Mouse (Mus musculus) embryonic facial prominence, embryonic 15.5 days (tissue): ENCODE data around the gene Ilvbl. TPM values are rescaled to one million over a fixed set of nuclear protein-coding genes. Genes with fewer than 3 reads are reported as not detected.

Source experiments
- ATAC-seq: fragments of 200-750 bp; cut with Nextera tagmentation; 2 replicates; pipeline ENCODE4 v1.8.0; 2017; ENCODE audit warnings: low read depth, moderate TSS enrichment; ENCODE audit not compliant: insufficient number of reproducible peaks, low FRiP score, low TSS enrichment
- H3K27ac ChIP-seq: fragments of 300-500 bp; sonication (generic); replicated peaks from 2 replicates; pipeline ENCODE4 v1.5.1; 2015; ENCODE audit warnings: mild to moderate bottlenecking, inconsistent platforms
- H3K27me3 ChIP-seq: fragments of 300-500 bp; sonication (generic); 2 replicates; pipeline ENCODE4 v1.6.1; 2015; ENCODE audit warnings: inconsistent platforms
- H3K36me3 ChIP-seq: fragments of 300-500 bp; sonication (generic); 2 replicates; pipeline ENCODE4 v1.6.1; 2015; ENCODE audit warnings: mild to moderate bottlenecking, inconsistent platforms
- H3K4me1 ChIP-seq: fragments of 300-500 bp; sonication (generic); 2 replicates; pipeline ENCODE4 v1.6.1; 2015; ENCODE audit warnings: inconsistent platforms
- H3K4me2 ChIP-seq: fragments of 300-500 bp; sonication (generic); replicated peaks from 2 replicates; pipeline ENCODE4 v1.6.1; 2015; ENCODE audit warnings: mild to moderate bottlenecking, inconsistent platforms
- H3K4me3 ChIP-seq: fragments of 300-500 bp; sonication (generic); replicated peaks from 2 replicates; pipeline ENCODE4 v1.5.1; 2015; ENCODE audit warnings: mild to moderate bottlenecking, inconsistent platforms
- H3K9ac ChIP-seq: fragments of 300-500 bp; sonication (generic); 2 replicates; pipeline ENCODE4 v1.6.1; 2015; ENCODE audit warnings: inconsistent platforms
- H3K9me3 ChIP-seq: fragments of 300-500 bp; sonication (generic); replicated peaks from 2 replicates; pipeline ENCODE4 v1.6.1; 2016; ENCODE audit warnings: inconsistent platforms
- WGBS: fragments of 180-500 bp; shearing (Covaris S2); methylation state at CpG from one replicate; pipeline ENCODE4 v1.1.7; 2015; 5-methylcytosine and 5-hydroxymethylcytosine counted together
- polyA plus RNA-seq: library from polyadenylated mRNA; unstranded; fragments of >200 nt; fragmentation: Nextera tagmentation; extraction: Ambion mirVana; gene quantifications from 2 replicates; pipeline ENCODE4 v1.2.1, GENCODE M21; 2015

The Ilvbl gene
- polyA plus RNA-seq, 1 experiment from 2014 or later = 75.6 TPM

DNA sequence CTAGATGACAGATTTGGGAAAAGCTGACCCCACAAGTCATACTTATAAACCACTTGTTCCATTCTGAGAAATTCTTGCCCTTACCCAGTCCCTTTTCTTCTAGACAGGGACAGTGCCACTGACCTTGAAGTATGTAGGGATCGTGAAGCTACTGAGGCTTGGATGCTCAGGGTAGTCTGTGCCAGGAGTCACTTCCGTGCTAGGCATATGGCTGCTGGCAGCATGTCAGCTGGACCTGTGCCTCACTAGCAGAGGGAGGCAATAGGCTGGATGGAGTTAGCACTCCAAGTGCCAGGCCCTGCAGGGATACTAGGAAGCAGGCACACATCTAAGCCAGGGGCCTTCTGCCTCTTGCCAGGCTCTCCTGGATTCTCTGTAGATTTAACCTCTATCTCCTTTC is 1.5 kb downstream of the Ilvbl start:
- peak overlapping the region; percentile 98 for H3K27ac ChIP-seq
- 53% methylated on average over 2 of the region's 2 CpGs for WGBS
- no peak for ATAC-seq
- H3K36me3 ChIP-seq = peaks cover 39% of the 10 kb centered on the region
- peak overlapping the region; percentile 69 for H3K4me2 ChIP-seq
- peak overlapping the region; percentile 63 for H3K4me3 ChIP-seq
- peak overlapping the region; percentile 57; the same call in 1 of the 2 replicates for H3K9ac ChIP-seq
- H3K9me3 ChIP-seq = no peaks in the 10 kb centered on the region
- no peaks in the 10 kb centered on the region for H3K27me3 ChIP-seq
- H3K4me1 ChIP-seq = peaks cover 21% of the 10 kb centered on the region

DNA sequence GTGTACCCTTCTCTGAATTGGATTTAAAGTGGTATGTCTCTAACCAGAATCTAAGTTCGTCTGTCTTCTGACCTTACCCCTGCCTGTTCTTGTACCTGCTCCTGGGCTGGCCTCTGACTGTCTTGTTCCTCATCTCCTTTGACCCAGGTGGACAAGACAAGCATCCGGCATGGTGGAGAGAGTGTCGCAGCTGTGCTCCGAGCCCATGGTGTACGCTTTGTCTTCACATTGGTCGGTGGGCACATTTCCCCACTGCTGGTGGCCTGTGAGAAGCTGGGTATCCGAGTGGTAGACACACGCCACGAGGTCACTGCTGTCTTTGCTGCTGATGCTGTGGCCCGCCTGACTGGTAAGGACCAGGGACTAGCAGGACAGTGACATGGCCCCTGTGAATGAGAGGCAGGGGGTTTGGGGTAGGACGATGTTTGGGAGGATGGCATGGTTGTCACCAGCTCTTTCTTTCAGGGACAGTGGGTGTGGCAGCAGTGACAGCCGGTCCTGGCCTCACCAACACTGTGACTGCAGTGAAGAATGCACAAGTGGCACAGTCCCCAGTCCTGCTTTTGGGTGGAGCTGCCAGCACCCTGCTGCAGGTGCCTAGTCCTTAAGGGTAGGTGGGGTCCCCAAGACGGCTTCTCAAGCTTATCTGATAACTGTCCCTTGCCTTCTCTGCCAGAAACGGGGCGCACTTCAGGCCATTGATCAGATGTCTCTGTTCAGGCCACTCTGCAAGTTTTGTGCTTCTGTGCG is 2.5 kb downstream of the Ilvbl start:
- ATAC-seq = no peak
- H3K4me3 ChIP-seq = no peak overlapping the region
- no peak overlapping the region for H3K4me2 ChIP-seq
- no peaks in the 10 kb centered on the region for H3K9me3 ChIP-seq
- peaks cover 48% of the 10 kb centered on the region for H3K36me3 ChIP-seq
- H3K27me3 ChIP-seq = no peaks in the 10 kb centered on the region
- 92% methylated on average over 16 of the region's 16 CpGs for WGBS
- H3K9ac ChIP-seq = no peak overlapping the region
- peaks cover 20% of the 10 kb centered on the region for H3K4me1 ChIP-seq
- no peak overlapping the region for H3K27ac ChIP-seq

DNA sequence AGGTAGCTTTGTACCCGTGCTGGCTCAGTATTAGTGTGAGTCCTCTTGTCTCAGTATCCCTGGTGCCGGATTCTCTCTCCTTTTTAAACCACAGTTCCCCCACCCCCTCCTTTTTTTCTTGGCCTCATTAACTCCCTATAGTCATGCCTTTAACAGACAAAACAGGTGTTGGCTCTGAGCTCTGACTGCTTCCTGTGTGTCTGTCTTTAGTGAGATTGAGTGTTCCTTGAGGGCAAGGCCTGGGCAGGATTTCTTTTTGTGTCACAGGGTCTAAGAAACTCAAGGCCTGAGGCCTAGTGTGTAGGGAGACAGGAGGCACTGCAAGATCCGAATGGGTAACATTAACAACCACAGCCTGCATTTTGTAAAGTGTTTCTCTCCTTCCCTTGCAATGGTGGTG is 4.1 kb downstream of the Ilvbl start:
- Histone ChIP-seq H3K4me3 (no peak overlapping the region), H3K9me3 (no peaks in the 10 kb centered on the region), H3K27ac (no peak overlapping the region), H3K4me1 (peaks cover 17% of the 10 kb centered on the region), H3K36me3 (peaks cover 58% of the 10 kb centered on the region), H3K27me3 (no peaks in the 10 kb centered on the region), H3K4me2 (no peak overlapping the region), H3K9ac (no peak overlapping the region)
- no peak for ATAC-seq
- WGBS = 69% methylated on average over 3 of the region's 3 CpGs

DNA sequence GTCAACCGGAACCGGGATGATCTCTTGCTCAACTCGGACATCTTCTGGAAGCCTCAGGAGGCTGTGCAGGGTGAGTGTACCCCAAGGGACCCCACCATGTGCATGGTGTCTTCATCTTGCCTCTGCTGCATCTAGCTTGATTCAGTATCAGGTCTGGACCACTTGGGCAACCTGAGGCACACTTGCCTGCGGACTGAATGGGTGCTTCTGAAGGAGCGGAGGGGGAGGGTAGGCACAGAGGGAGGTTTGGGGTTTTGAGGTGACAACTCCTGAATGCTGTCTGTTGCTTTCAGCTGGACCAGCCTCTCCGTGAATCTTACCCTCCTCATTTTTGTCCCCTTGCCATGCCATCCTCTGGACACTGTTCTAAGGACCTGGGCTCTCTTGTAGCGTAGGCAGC is 7.0 kb downstream of the Ilvbl start:
- WGBS = 90% methylated on average over 7 of the region's 7 CpGs
- H3K36me3 ChIP-seq = peaks cover 85% of the 10 kb centered on the region
- H3K4me3 ChIP-seq = no peak overlapping the region
- no peak overlapping the region for H3K27ac ChIP-seq
- H3K4me1 ChIP-seq = peaks cover under 1% of the 10 kb centered on the region; the same call in 1 of the 2 replicates
- no peaks in the 10 kb centered on the region for H3K9me3 ChIP-seq
- no peaks in the 10 kb centered on the region for H3K27me3 ChIP-seq
- no peak overlapping the region for H3K9ac ChIP-seq
- no peak for ATAC-seq
- H3K4me2 ChIP-seq = no peak overlapping the region

DNA sequence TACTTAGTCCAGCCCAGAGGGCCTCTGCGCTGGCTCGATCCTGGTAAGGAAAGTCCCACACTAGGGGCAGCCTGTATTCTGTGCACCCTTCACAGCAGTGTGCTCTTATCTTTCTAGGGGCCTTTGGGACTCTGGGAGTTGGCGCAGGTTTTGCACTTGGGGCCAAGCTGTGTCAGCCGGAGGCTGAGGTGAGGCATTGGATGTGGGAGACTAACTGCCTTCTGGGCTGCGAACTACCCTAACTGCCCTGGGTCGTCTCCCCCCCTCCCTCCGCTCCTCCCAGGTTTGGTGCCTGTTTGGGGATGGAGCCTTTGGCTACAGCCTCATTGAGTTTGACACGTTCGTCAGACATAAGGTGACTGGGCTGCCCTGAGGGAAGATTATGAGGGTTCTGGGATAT is 9.2 kb downstream of the Ilvbl start:
- no peak for ATAC-seq
- H3K27me3 ChIP-seq = no peaks in the 10 kb centered on the region
- H3K9ac ChIP-seq = no peak overlapping the region
- no peak overlapping the region for H3K4me3 ChIP-seq
- WGBS = 57% methylated on average over 9 of the region's 9 CpGs
- no peaks in the 10 kb centered on the region for H3K4me1 ChIP-seq
- H3K4me2 ChIP-seq = no peak overlapping the region
- H3K36me3 ChIP-seq = peaks cover 89% of the 10 kb centered on the region
- no peaks in the 10 kb centered on the region for H3K9me3 ChIP-seq
- no peak overlapping the region for H3K27ac ChIP-seq

DNA sequence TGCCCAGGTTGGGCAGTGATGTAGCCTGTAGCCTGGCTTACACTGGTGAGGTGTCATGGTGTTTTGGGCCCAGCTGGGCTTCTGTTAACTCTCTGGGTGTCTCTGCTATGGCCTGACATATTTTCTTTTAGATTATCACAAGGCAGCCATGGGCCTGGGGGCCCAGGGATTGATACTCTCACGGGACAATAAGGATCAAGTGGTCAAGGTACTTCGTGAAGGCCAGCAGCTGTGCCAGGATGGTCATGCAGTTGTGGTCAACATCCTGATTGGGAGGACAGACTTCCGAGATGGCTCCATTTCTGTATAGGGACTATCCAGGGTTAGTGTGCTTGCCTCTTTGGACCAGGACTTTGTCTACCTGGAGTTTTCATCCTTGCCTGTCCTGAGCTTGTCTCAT is 9.8 kb downstream of the Ilvbl start:
- no peaks in the 10 kb centered on the region for H3K4me1 ChIP-seq
- H3K27ac ChIP-seq = no peak overlapping the region
- no peak overlapping the region for H3K4me3 ChIP-seq
- no peak for ATAC-seq
- H3K4me2 ChIP-seq = no peak overlapping the region
- 71% methylated on average over 3 of the region's 3 CpGs for WGBS
- no peaks in the 10 kb centered on the region for H3K27me3 ChIP-seq
- no peak overlapping the region for H3K9ac ChIP-seq
- no peaks in the 10 kb centered on the region for H3K9me3 ChIP-seq
- H3K36me3 ChIP-seq = peaks cover 89% of the 10 kb centered on the region

DNA sequence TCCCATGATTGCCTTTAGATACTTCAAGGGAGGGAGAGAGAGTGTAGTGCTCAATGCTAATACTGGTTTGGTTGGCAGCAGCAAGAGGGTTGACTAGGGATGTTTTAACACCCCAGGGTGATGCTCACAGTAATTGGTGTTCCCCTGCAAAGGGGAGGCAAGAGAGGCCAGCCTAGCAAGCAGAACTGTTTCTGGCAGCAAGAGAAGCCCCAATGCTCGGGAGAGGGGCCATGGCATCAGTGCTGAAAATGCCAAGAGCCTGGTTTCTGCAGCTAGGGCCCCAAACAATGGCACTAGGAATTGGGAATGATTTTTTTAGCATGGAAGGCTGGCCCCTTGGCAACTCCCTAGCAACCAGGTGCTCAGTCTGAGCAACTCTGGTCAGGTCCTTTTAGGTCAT is 10.8 kb downstream of the Ilvbl start:
- Histone ChIP-seq H3K9ac (no peak overlapping the region), H3K27me3 (no peaks in the 10 kb centered on the region), H3K27ac (no peak overlapping the region), H3K4me2 (no peak overlapping the region), H3K4me3 (no peak overlapping the region), H3K9me3 (no peaks in the 10 kb centered on the region), H3K36me3 (peaks cover 89% of the 10 kb centered on the region), H3K4me1 (peaks cover 4% of the 10 kb centered on the region)
- ATAC-seq = no peak
- WGBS = 77% methylated on average over 1 of the region's 1 CpGs

DNA sequence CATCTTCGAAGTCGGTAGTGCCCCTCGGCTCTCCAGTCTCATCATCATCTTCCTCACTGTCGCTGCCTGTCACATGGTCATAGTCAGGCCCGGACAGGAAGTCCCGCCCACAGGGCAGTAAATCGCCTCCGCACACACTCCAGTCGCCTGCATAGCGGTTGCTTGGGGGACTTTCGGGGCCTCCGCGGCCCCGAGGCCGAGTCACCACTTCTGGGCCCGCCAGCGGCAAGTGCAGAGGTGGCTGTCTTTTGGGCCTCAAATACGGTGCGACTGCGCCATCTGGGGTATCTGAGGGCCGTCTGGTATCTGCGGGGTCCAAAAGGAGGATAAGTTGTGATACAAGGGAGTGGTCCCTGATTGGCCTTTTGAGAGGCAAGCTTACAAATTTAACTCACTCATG is 11.5 kb downstream of the Ilvbl start:
- 87% methylated on average over 22 of the region's 22 CpGs for WGBS
- H3K27ac ChIP-seq = no peak overlapping the region
- H3K9me3 ChIP-seq = no peaks in the 10 kb centered on the region
- no peak for ATAC-seq
- H3K9ac ChIP-seq = no peak overlapping the region
- H3K4me1 ChIP-seq = peaks cover 10% of the 10 kb centered on the region
- no peak overlapping the region for H3K4me2 ChIP-seq
- H3K36me3 ChIP-seq = peaks cover 83% of the 10 kb centered on the region
- H3K27me3 ChIP-seq = no peaks in the 10 kb centered on the region
- no peak overlapping the region for H3K4me3 ChIP-seq

DNA sequence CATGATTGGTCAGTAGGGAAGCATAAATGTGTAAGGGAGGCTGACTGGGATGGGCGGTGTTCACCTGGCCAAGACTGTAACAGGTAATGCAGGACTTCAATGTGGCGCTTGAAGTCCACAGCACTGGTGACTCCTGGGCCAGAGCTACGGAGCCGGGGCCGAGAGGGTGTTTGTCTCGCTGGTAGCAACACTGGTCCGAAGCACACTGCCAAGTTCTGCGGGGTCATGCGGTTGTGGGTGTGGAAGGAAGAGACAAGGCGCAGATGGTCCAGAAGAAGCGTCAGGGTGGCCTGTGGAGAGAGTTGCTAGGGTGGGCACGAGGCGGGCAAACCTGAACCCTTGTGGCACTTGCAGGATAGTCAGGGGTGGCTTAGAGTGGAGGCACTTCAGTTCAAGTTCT is 11.9 kb downstream of the Ilvbl start:
- H3K36me3 ChIP-seq = peaks cover 79% of the 10 kb centered on the region
- no peak for ATAC-seq
- H3K27me3 ChIP-seq = no peaks in the 10 kb centered on the region
- peaks cover 13% of the 10 kb centered on the region for H3K4me1 ChIP-seq
- WGBS = 96% methylated on average over 13 of the region's 13 CpGs
- no peak overlapping the region for H3K9ac ChIP-seq
- H3K4me3 ChIP-seq = no peak overlapping the region
- no peak overlapping the region for H3K27ac ChIP-seq
- no peak overlapping the region for H3K4me2 ChIP-seq
- no peaks in the 10 kb centered on the region for H3K9me3 ChIP-seq

DNA sequence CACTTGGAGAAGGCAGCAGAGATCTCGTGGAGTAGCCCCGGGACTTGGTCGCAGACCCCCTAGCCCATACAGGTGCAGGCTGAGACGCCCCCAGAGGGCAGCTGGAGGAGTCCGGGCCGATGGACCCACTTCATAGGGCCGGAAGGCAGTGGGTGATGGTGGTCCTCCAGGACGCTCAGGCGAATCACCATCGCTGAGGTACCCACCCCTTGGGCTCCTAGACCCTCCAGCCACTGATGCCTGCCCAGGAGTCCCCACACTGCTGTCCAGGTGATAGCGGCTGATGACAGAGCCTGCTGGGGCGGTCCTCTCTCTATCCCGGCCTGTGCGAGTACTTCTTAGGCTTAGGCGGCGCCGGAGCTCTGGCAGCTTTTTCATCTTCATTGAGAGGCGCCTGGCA is 15.1 kb downstream of the Ilvbl start:
- no peak overlapping the region for H3K4me3 ChIP-seq
- no peaks in the 10 kb centered on the region for H3K27me3 ChIP-seq
- H3K4me2 ChIP-seq = no peak overlapping the region
- peaks cover 17% of the 10 kb centered on the region for H3K4me1 ChIP-seq
- H3K36me3 ChIP-seq = peaks cover 54% of the 10 kb centered on the region
- H3K9ac ChIP-seq = no peak overlapping the region
- WGBS = 96% methylated on average over 18 of the region's 18 CpGs
- H3K27ac ChIP-seq = no peak overlapping the region
- H3K9me3 ChIP-seq = no peaks in the 10 kb centered on the region
- ATAC-seq = no peak

DNA sequence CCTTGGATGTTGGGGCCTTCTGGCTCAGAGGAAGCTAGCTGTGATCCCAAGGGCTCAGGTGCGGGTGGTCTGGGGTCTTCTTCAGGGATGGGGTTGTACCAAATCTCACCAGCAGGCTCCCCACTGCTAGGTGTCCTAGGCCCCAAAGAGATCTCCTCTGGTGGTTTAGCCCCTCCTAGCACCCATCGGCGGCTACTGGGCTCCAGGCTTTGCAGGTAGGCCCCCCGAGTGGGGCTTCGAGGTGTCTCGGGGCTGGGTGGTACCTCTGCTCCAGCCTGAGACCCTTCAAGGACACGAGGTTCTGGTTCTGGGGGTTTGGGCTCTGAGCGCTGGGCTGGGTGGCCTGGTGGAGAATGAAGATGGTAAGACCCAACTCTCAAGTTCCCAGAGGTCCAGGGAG is 15.8 kb downstream of the Ilvbl start:
- peak overlapping the region; percentile 18; the same call in 1 of the 2 replicates for H3K9ac ChIP-seq

DNA sequence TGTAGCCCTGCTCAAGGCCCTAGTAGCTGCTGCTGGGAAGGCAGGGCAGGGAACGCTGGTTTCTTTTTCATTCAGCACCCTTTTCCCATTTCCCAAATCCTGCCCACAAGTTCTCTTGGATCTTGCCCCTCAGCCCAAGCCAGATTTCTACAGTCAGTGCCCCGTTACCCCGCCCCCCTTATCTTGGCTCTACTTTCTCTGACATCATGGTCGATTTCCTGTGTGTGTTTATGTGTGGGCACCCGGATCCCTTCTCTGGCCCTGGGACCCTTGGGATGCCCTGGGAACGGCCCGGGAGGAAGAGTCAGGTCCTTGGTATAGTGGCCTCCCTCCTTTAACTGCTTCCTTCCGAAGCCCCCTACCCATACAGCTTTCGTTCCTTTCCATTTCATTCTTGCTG is 16.6 kb downstream of the Ilvbl start:
- Histone ChIP-seq H3K9me3 (no peaks in the 10 kb centered on the region), H3K27ac (peak overlapping the region; percentile 93), H3K9ac (peak overlapping the region; percentile 88), H3K4me2 (peak overlapping the region; percentile 67), H3K4me1 (peaks cover 17% of the 10 kb centered on the region), H3K4me3 (peak overlapping the region; percentile 69), H3K36me3 (peaks cover 39% of the 10 kb centered on the region), H3K27me3 (no peaks in the 10 kb centered on the region)
- 17% methylated on average over 9 of the region's 9 CpGs for WGBS
- no peak for ATAC-seq

More for the DNA sequence above, 15.8 kb downstream of the Ilvbl start:
- peak overlapping the region; percentile 69 for H3K4me3 ChIP-seq
- H3K9me3 ChIP-seq = no peaks in the 10 kb centered on the region
- ATAC-seq = no peak
- H3K4me2 ChIP-seq = peak overlapping the region; percentile 67
- H3K36me3 ChIP-seq = peaks cover 48% of the 10 kb centered on the region
- 89% methylated on average over 8 of the region's 8 CpGs for WGBS
- H3K27me3 ChIP-seq = no peaks in the 10 kb centered on the region
- H3K27ac ChIP-seq = no peak overlapping the region
- peaks cover 17% of the 10 kb centered on the region for H3K4me1 ChIP-seq
